Mouse (Mus musculus): Measurements from ENCODE around the gene Fmr1nb.
"Not testable (repeated sequence)": the region's sequence is repeated elsewhere in the genome, so short reads cannot be mapped to it uniquely, and the experiment has no call there.

The Fmr1nb gene

GRCm38 (mm10) chrX:68761606-68762005 lies at the start of gene Fmr1nb:
Gene Fmr1nb (plus strand): TSS chrX:68761839.
- DNase-seq, result no peak

- DNase-seq, result no peak
These were observed 24.7 kb upstream of the Fmr1nb start for GRCm38 (mm10) chrX:68736902-68737301.

GRCm38 (mm10) chrX:68740088-68740487 lies 21.6 kb upstream of the Fmr1nb start:
- DNase-seq, result no peak

GRCm38 (mm10) chrX:68820449-68820848 lies 58.8 kb downstream of the Fmr1nb start:
- not testable (repeated sequence) for DNase-seq

GRCm38 (mm10) chrX:68821059-68821458 lies 59.4 kb downstream of the Fmr1nb start, which contains the start of gene Gm14698:
Gene Gm14698 (plus strand): TSS chrX:68821093.
- not testable (repeated sequence) for DNase-seq

GRCm38 (mm10) chrX:68839548-68840444 lies 78.2 kb downstream of the Fmr1nb start:
- DNase-seq, result no peak
